Mouse (Mus musculus): ENCODE measurements around the gene Lmx1a.
A peak's percentile ranks its signal among the peaks of the same experiment; 100 is the strongest.

Lmx1a gene

GRCm38 (mm10) chr1:167888816-167889215 lies 199.8 kb downstream of the Lmx1a start:
- no peak for DNase-seq (ENCODE audit: low spot score)

DNA sequence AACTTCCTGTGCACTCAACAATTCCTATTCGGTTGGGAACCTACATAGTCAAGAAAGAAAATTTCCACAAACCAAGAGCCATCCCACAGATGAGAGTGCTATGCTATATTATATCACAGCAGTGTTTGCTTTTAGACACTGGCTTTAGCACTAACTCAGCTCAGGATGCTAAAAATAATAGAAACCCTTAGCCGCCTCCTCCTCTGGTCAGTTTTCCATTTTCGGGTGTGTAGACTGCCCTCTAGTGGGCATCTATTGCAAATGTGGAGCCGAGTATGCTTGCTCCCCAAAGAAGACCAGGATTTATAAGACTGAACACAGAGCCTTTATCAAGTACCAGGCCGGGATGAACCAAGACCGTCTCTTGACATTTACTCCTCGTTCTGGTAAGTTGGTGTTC lies 207.2 kb downstream of the Lmx1a start:
- peak; percentile 34 for DNase-seq (ENCODE audit: low spot score)
